Mouse (Mus musculus) bone marrow macrophage, adult 2 months (primary cell): ENCODE measurements around the gene Asic4.

Experiments used
- CTCF ChIP-seq: IDR thresholded peaks from 2 replicates; pipeline ENCODE4 v1.5.1; 2012; ENCODE audit warnings: low read depth, mild to moderate bottlenecking, low read length, moderate library complexity
- POLR2A ChIP-seq: IDR thresholded peaks from 2 replicates; pipeline ENCODE4 v1.6.1; 2012; ENCODE audit warnings: mild to moderate bottlenecking, low read depth, low read length, borderline replicate concordance

- TF ChIP-seq CTCF (no peak), POLR2A (no peak)
Observed at GRCm38 (mm10) chr1:75408210-75408609, 42.0 kb upstream of the Asic4 start.
